ENCODE assay signal across 13 mouse cellular contexts in the genomic region with DNA sequence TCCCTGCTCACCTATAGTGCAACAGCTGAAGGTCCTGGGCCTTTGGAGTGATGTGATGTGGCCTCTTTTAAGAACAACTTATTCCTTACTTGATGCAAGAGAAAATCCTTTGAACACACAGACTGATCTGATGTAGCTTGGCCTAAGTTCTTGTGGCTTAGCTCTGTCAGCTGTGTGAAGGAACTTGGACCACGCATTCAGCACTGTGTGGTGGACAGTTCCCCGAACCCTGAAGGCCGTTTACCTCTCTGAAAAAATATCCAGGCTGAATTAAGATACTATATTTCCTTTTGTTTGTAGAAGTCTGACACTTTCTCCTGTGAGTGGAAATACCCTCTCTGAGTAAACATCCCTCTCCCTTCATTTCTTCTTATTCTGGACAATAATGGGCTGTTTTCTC.
A peak's percentile ranks its signal among the peaks of the same experiment; 100 is the strongest.
DNase-seq lines count a peak whose midpoint lies in the region; ATAC-seq and TF ChIP-seq lines count a peak whose summit lies in the region.
"Had no signal": no experiment of that assay in that cellular context is flagged by ENCODE, and none has a peak within 500 bp of the region (broad histone marks: within the 10 kb centered on the region; RNA-seq: fewer than 3 reads in every experiment).

No protein-coding gene starts in this region.

- H3K9me3 ChIP-seq in lung, postnatal 0 days (ENCODE audit: low read length): no peaks in the 10 kb centered on the region
- H3K9me3 ChIP-seq: limb, embryonic 15.5 days; lung, embryonic 15.5 days; midbrain, embryonic 12.5 days had no signal

- no peak overlapping the region for H3K4me2 ChIP-seq in lung, postnatal 0 days (replicated peaks; ENCODE audit: low read depth, low read length)
- H3K4me2 ChIP-seq: limb, embryonic 15.5 days; lung, embryonic 15.5 days; midbrain, embryonic 12.5 days had no signal

- peak; percentile 1 to 8 for DNase-seq in adrenal gland, postnatal 36 days
- DNase-seq in adrenal gland, postnatal 25 days: no peak
- DNase-seq in lung, postnatal 0 days (ENCODE audit: low spot score): peak; percentile 13
- DNase-seq in lung, postnatal 10 days: no peak
- peak; percentile 51 for DNase-seq in embryo, embryonic 11 days
- peak; percentile 41 for DNase-seq in mesoderm, embryonic 11.5 days (ENCODE audit: low read depth, low spot score)
- DNase-seq in thymus, postnatal 25 days: no peak
- DNase-seq in gastrocnemius, postnatal 25 days: no peak
- DNase-seq: B cell, adult 2 months; cerebellum, adult 11-12 months had no signal

- no peak for ATAC-seq in lung, postnatal 0 days

- WGBS in lung, postnatal 0 days: 14% methylated on average over 3 of the region's 3 CpGs

- no peak overlapping the region for H3K9ac ChIP-seq in lung, postnatal 0 days (replicated peaks; ENCODE audit: low read depth)
- H3K9ac ChIP-seq: limb, embryonic 15.5 days; lung, embryonic 15.5 days; midbrain, embryonic 12.5 days had no signal

- no peaks in the 10 kb centered on the region for H3K4me1 ChIP-seq in lung, postnatal 0 days (ENCODE audit: insufficient read depth, low read depth, low read length)
- H3K4me1 ChIP-seq: limb, embryonic 15.5 days; lung, embryonic 15.5 days; midbrain, embryonic 12.5 days had no signal

- TF ChIP-seq EP300 in lung, postnatal 0 days (IDR thresholded peaks at IDR 0.05): no peak

- no peaks in the 10 kb centered on the region for H3K27me3 ChIP-seq in lung, postnatal 0 days (replicated peaks; ENCODE audit: insufficient read depth, low read length)
- H3K27me3 ChIP-seq: limb, embryonic 15.5 days; lung, embryonic 15.5 days; midbrain, embryonic 12.5 days had no signal

- no peak overlapping the region for H3K4me3 ChIP-seq in lung, postnatal 0 days (ENCODE audit: low read depth, low read length)
- H3K4me3 ChIP-seq: limb, embryonic 15.5 days; lung, embryonic 15.5 days; midbrain, embryonic 12.5 days had no signal

- no peaks in the 10 kb centered on the region for H3K36me3 ChIP-seq in lung, postnatal 0 days (ENCODE audit: insufficient read depth, low read length)
- H3K36me3 ChIP-seq: limb, embryonic 15.5 days; lung, embryonic 15.5 days; midbrain, embryonic 12.5 days had no signal

- H3K27ac ChIP-seq in lung, postnatal 0 days (ENCODE audit: low read length): no peak overlapping the region
- H3K27ac ChIP-seq: limb, embryonic 15.5 days; lung, embryonic 15.5 days; midbrain, embryonic 12.5 days had no signal

- TF ChIP-seq CTCF in lung, postnatal 0 days (IDR thresholded peaks at IDR 0.05): no peak

Comparison
In these comparisons a context has a peak if more than half of its experiments do, and no peak if none do; other contexts are left out.
1. DNase-seq: peak in adrenal gland, postnatal 36 days (2 of 2), lung, postnatal 0 days (single experiment), embryo, embryonic 11 days (single experiment) and mesoderm, embryonic 11.5 days (single experiment); none in adrenal gland, postnatal 25 days (single experiment), lung, postnatal 10 days (single experiment), thymus, postnatal 25 days (single experiment) and gastrocnemius, postnatal 25 days (single experiment).